Mouse (Mus musculus): ENCODE data around the gene Lnpk. TPM values are rescaled to one million over a fixed set of nuclear protein-coding genes. Genes with fewer than 3 reads are reported as not detected.
A peak's percentile ranks its signal among the peaks of the same experiment; 100 is the strongest.

The Lnpk gene
- polyA plus RNA-seq, 2 experiments = 26.5 to 35.3 TPM

GRCm38 (mm10) chr2:74557451-74557850 is 21.8 kb downstream of the Lnpk start:
- H3K36me3 ChIP-seq (ENCODE audit: control insufficient read depth, insufficient read depth, low read length) = peaks cover 34% of the 10 kb centered on the region
- ATAC-seq (ENCODE audit: low FRiP score, low read depth) (no peak), DNase-seq (ENCODE audit: low spot score) (no peak)
- 0 out of 2 replicates have a peak, but pooled peaks cover 3% of the 10 kb centered on the region for H3K9me3 ChIP-seq (ENCODE audit: control insufficient read depth, low read length)
- H3K27ac ChIP-seq (replicated peaks; ENCODE audit: low read depth, low read length) = no peak overlapping the region
- no peak overlapping the region for H3K4me3 ChIP-seq (replicated peaks; ENCODE audit: low read length)
- no peaks in the 10 kb centered on the region for H3K4me1 ChIP-seq (ENCODE audit: control insufficient read depth, insufficient read depth, low read length)
- no peak for TF ChIP-seq POLR2A (IDR thresholded peaks at IDR 0.05; ENCODE audit: borderline replicate concordance, extremely low read depth, insufficient read depth, insufficient read length)
- no peak overlapping the region for H3K4me2 ChIP-seq (replicated peaks; ENCODE audit: low read depth, low read length, severe bottlenecking)
- no peaks in the 10 kb centered on the region for H3K27me3 ChIP-seq (ENCODE audit: control insufficient read depth, insufficient read depth, low read length)
- WGBS = 75% methylated on average over 2 of the region's 2 CpGs
- H3K9ac ChIP-seq (ENCODE audit: low read depth, low read length, severe bottlenecking) = no peak overlapping the region

- H3K27ac ChIP-seq (replicated peaks; ENCODE audit: low read depth, low read length) = no peak overlapping the region
- ATAC-seq (ENCODE audit: low FRiP score, low read depth) = no peak
Measured at GRCm38 (mm10) chr2:74551929-74552328, 27.3 kb downstream of the Lnpk start.

GRCm38 (mm10) chr2:74548306-74548705 is 30.9 kb downstream of the Lnpk start:
- Histone ChIP-seq H3K9me3 (ENCODE audit: control insufficient read depth, low read length) (0 out of 2 replicates have a peak, but pooled peaks cover 3% of the 10 kb centered on the region), H3K36me3 (ENCODE audit: control insufficient read depth, insufficient read depth, low read length) (peaks cover 11% of the 10 kb centered on the region), H3K4me2 (replicated peaks; ENCODE audit: low read depth, low read length, severe bottlenecking) (no peak overlapping the region), H3K4me1 (ENCODE audit: control insufficient read depth, insufficient read depth, low read length) (no peaks in the 10 kb centered on the region), H3K4me3 (replicated peaks; ENCODE audit: low read length) (no peak overlapping the region), H3K9ac (ENCODE audit: low read depth, low read length, severe bottlenecking) (no peak overlapping the region), H3K27ac (replicated peaks; ENCODE audit: low read depth, low read length) (no peak overlapping the region), H3K27me3 (ENCODE audit: control insufficient read depth, insufficient read depth, low read length) (no peaks in the 10 kb centered on the region)
- ATAC-seq (ENCODE audit: low FRiP score, low read depth) = no peak
- TF ChIP-seq POLR2A (IDR thresholded peaks at IDR 0.05; ENCODE audit: borderline replicate concordance, extremely low read depth, insufficient read depth, insufficient read length) = no peak
- DNase-seq (ENCODE audit: low spot score) = no peak
- 21% methylated on average over 2 of the region's 2 CpGs for WGBS

More at GRCm38 (mm10) chr2:74551929-74552328, 27.3 kb downstream of the Lnpk start:
- Histone ChIP-seq H3K36me3 (ENCODE audit: control insufficient read depth, insufficient read depth, low read length) (peaks cover 18% of the 10 kb centered on the region), H3K4me2 (replicated peaks; ENCODE audit: low read depth, low read length, severe bottlenecking) (no peak overlapping the region), H3K4me3 (replicated peaks; ENCODE audit: low read length) (no peak overlapping the region), H3K27me3 (ENCODE audit: control insufficient read depth, insufficient read depth, low read length) (no peaks in the 10 kb centered on the region), H3K4me1 (ENCODE audit: control insufficient read depth, insufficient read depth, low read length) (no peaks in the 10 kb centered on the region), H3K9ac (ENCODE audit: low read depth, low read length, severe bottlenecking) (no peak overlapping the region), H3K9me3 (ENCODE audit: control insufficient read depth, low read length) (0 out of 2 replicates have a peak, but pooled peaks cover 3% of the 10 kb centered on the region)
- TF ChIP-seq POLR2A (IDR thresholded peaks at IDR 0.05; ENCODE audit: borderline replicate concordance, extremely low read depth, insufficient read depth, insufficient read length) = no peak
- DNase-seq (ENCODE audit: low spot score) = no peak

- Histone ChIP-seq H3K4me2 (replicated peaks; ENCODE audit: low read depth, low read length, severe bottlenecking) (no peak overlapping the region), H3K4me1 (ENCODE audit: control insufficient read depth, insufficient read depth, low read length) (no peaks in the 10 kb centered on the region), H3K9me3 (ENCODE audit: control insufficient read depth, low read length) (no peaks in the 10 kb centered on the region), H3K9ac (ENCODE audit: low read depth, low read length, severe bottlenecking) (no peak overlapping the region), H3K36me3 (ENCODE audit: control insufficient read depth, insufficient read depth, low read length) (no peaks in the 10 kb centered on the region), H3K4me3 (replicated peaks; ENCODE audit: low read length) (no peak overlapping the region), H3K27ac (replicated peaks; ENCODE audit: low read depth, low read length) (no peak overlapping the region), H3K27me3 (ENCODE audit: control insufficient read depth, insufficient read depth, low read length) (no peaks in the 10 kb centered on the region)
- 25% methylated on average over 5 of the region's 5 CpGs for WGBS
- no peak for TF ChIP-seq POLR2A (IDR thresholded peaks at IDR 0.05; ENCODE audit: borderline replicate concordance, extremely low read depth, insufficient read depth, insufficient read length)
- DNase-seq (ENCODE audit: low spot score) (peak; percentile 51), ATAC-seq (ENCODE audit: low FRiP score, low read depth) (0 out of 2 replicates have a peak, but pooled peaks have one; percentile 30)
Measured at GRCm38 (mm10) chr2:74508302-74508701, 70.9 kb downstream of the Lnpk start.

GRCm38 (mm10) chr2:74506439-74506838 is 72.8 kb downstream of the Lnpk start:
- no peak for TF ChIP-seq POLR2A (IDR thresholded peaks at IDR 0.05; ENCODE audit: borderline replicate concordance, extremely low read depth, insufficient read depth, insufficient read length)
- 45% methylated on average over 8 of the region's 8 CpGs for WGBS
- no peak overlapping the region for H3K4me2 ChIP-seq (replicated peaks; ENCODE audit: low read depth, low read length, severe bottlenecking)
- no peak overlapping the region for H3K27ac ChIP-seq (replicated peaks; ENCODE audit: low read depth, low read length)
- no peak for ATAC-seq (ENCODE audit: low FRiP score, low read depth)
- H3K9ac ChIP-seq (ENCODE audit: low read depth, low read length, severe bottlenecking) = no peak overlapping the region
- no peaks in the 10 kb centered on the region for H3K4me1 ChIP-seq (ENCODE audit: control insufficient read depth, insufficient read depth, low read length)
- H3K27me3 ChIP-seq (ENCODE audit: control insufficient read depth, insufficient read depth, low read length) = no peaks in the 10 kb centered on the region
- DNase-seq (ENCODE audit: low spot score) = no peak
- no peaks in the 10 kb centered on the region for H3K9me3 ChIP-seq (ENCODE audit: control insufficient read depth, low read length)
- no peaks in the 10 kb centered on the region for H3K36me3 ChIP-seq (ENCODE audit: control insufficient read depth, insufficient read depth, low read length)
- H3K4me3 ChIP-seq (replicated peaks; ENCODE audit: low read length) = no peak overlapping the region

GRCm38 (mm10) chr2:74500307-74500706 is 78.9 kb downstream of the Lnpk start:
- Histone ChIP-seq H3K27ac (replicated peaks; ENCODE audit: low read depth, low read length) (no peak overlapping the region), H3K27me3 (ENCODE audit: control insufficient read depth, insufficient read depth, low read length) (no peaks in the 10 kb centered on the region), H3K4me2 (replicated peaks; ENCODE audit: low read depth, low read length, severe bottlenecking) (no peak overlapping the region), H3K4me1 (ENCODE audit: control insufficient read depth, insufficient read depth, low read length) (no peaks in the 10 kb centered on the region), H3K36me3 (ENCODE audit: control insufficient read depth, insufficient read depth, low read length) (no peaks in the 10 kb centered on the region), H3K9me3 (ENCODE audit: control insufficient read depth, low read length) (no peaks in the 10 kb centered on the region), H3K9ac (ENCODE audit: low read depth, low read length, severe bottlenecking) (no peak overlapping the region), H3K4me3 (replicated peaks; ENCODE audit: low read length) (no peak overlapping the region)
- no peak for ATAC-seq (ENCODE audit: low FRiP score, low read depth)
- 96% methylated on average over 2 of the region's 2 CpGs for WGBS
- DNase-seq (ENCODE audit: low spot score) = no peak
- TF ChIP-seq POLR2A (IDR thresholded peaks at IDR 0.05; ENCODE audit: borderline replicate concordance, extremely low read depth, insufficient read depth, insufficient read length) = no peak
